Mouse (Mus musculus): ENCODE results near the gene Arhgef15. TPM values are rescaled to one million over a fixed set of nuclear protein-coding genes. Genes with fewer than 3 reads are reported as not detected.

Gene Arhgef15
- polyA plus RNA-seq, 1 experiment from 2014 or later: 6.8 TPM

- peaks cover 15% of the 10 kb centered on the region for H3K36me3 ChIP-seq (ENCODE audit: control insufficient read depth, insufficient read depth, low read length)
- peaks cover 5% of the 10 kb centered on the region for H3K4me1 ChIP-seq (ENCODE audit: control insufficient read depth, insufficient read depth, low read length)
- no peak overlapping the region for H3K27ac ChIP-seq (ENCODE audit: low read depth, low read length)
- H3K4me3 ChIP-seq (ENCODE audit: low read depth, low read length): no peak overlapping the region
- H3K9ac ChIP-seq (ENCODE audit: low read length): no peak overlapping the region
- H3K4me2 ChIP-seq (ENCODE audit: low read depth): no peak overlapping the region
- no peaks in the 10 kb centered on the region for H3K9me3 ChIP-seq (ENCODE audit: control insufficient read depth, low read length)
- WGBS: 94% methylated on average over 3 of the region's 3 CpGs
- no peaks in the 10 kb centered on the region for H3K27me3 ChIP-seq (ENCODE audit: control insufficient read depth, insufficient read depth, low read length)
- DNase-seq (ENCODE audit: low spot score) (no peak), ATAC-seq (ENCODE audit: insufficient read depth, low FRiP score, low TSS enrichment) (no peak)
Measured at GRCm38 (mm10) chr11:68905138-68905531, 52.1 kb downstream of the Arhgef15 start.

- 86% methylated on average over 7 of the region's 8 CpGs for WGBS
- Histone ChIP-seq H3K9me3 (ENCODE audit: control insufficient read depth, low read length) (no peaks in the 10 kb centered on the region), H3K27me3 (ENCODE audit: control insufficient read depth, insufficient read depth, low read length) (no peaks in the 10 kb centered on the region), H3K36me3 (ENCODE audit: control insufficient read depth, insufficient read depth, low read length) (peaks cover 15% of the 10 kb centered on the region), H3K4me2 (ENCODE audit: low read depth) (no peak overlapping the region), H3K27ac (ENCODE audit: low read depth, low read length) (no peak overlapping the region), H3K9ac (ENCODE audit: low read length) (no peak overlapping the region), H3K4me1 (ENCODE audit: control insufficient read depth, insufficient read depth, low read length) (peaks cover 5% of the 10 kb centered on the region), H3K4me3 (ENCODE audit: low read depth, low read length) (no peak overlapping the region)
- ATAC-seq (ENCODE audit: insufficient read depth, low FRiP score, low TSS enrichment) (no peak), DNase-seq (ENCODE audit: low spot score) (peak; percentile 74)
Measured at GRCm38 (mm10) chr11:68904375-68905137, 52.7 kb downstream of the Arhgef15 start.

GRCm38 (mm10) chr11:68903775-68904174, 53.5 kb downstream of the Arhgef15 start:
- DNase-seq (ENCODE audit: low spot score) (no peak), ATAC-seq (ENCODE audit: insufficient read depth, low FRiP score, low TSS enrichment) (no peak)
- Histone ChIP-seq H3K9me3 (ENCODE audit: control insufficient read depth, low read length) (no peaks in the 10 kb centered on the region), H3K27me3 (ENCODE audit: control insufficient read depth, insufficient read depth, low read length) (no peaks in the 10 kb centered on the region), H3K4me3 (ENCODE audit: low read depth, low read length) (no peak overlapping the region), H3K4me1 (ENCODE audit: control insufficient read depth, insufficient read depth, low read length) (peaks cover 5% of the 10 kb centered on the region), H3K27ac (ENCODE audit: low read depth, low read length) (no peak overlapping the region), H3K9ac (ENCODE audit: low read length) (no peak overlapping the region), H3K36me3 (ENCODE audit: control insufficient read depth, insufficient read depth, low read length) (peaks cover 15% of the 10 kb centered on the region), H3K4me2 (ENCODE audit: low read depth) (no peak overlapping the region)
- WGBS: 93% methylated on average over 2 of the region's 2 CpGs

- Histone ChIP-seq H3K4me2 (ENCODE audit: low read depth) (peak overlapping the region; percentile 79), H3K27ac (ENCODE audit: low read depth, low read length) (no peak overlapping the region), H3K9me3 (ENCODE audit: control insufficient read depth, low read length) (no peaks in the 10 kb centered on the region), H3K9ac (ENCODE audit: low read length) (peak overlapping the region; percentile 99), H3K4me3 (ENCODE audit: low read depth, low read length) (peak overlapping the region; percentile 95), H3K4me1 (ENCODE audit: control insufficient read depth, insufficient read depth, low read length) (peaks cover 5% of the 10 kb centered on the region), H3K36me3 (ENCODE audit: control insufficient read depth, insufficient read depth, low read length) (peaks cover 15% of the 10 kb centered on the region), H3K27me3 (ENCODE audit: control insufficient read depth, insufficient read depth, low read length) (no peaks in the 10 kb centered on the region)
- ATAC-seq (ENCODE audit: insufficient read depth, low FRiP score, low TSS enrichment) (no peak), DNase-seq (ENCODE audit: low spot score) (no peak)
- 88% methylated on average over 5 of the region's 5 CpGs for WGBS
Measured at GRCm38 (mm10) chr11:68902823-68903222, 54.5 kb downstream of the Arhgef15 start.

- H3K4me2 ChIP-seq (ENCODE audit: low read depth): peak overlapping the region; percentile 79
- DNase-seq (ENCODE audit: low spot score): no peak
- peaks cover 5% of the 10 kb centered on the region for H3K4me1 ChIP-seq (ENCODE audit: control insufficient read depth, insufficient read depth, low read length)
- WGBS: 3% methylated on average over 11 of the region's 11 CpGs
- H3K27ac ChIP-seq (ENCODE audit: low read depth, low read length): no peak overlapping the region
- peaks cover 15% of the 10 kb centered on the region for H3K36me3 ChIP-seq (ENCODE audit: control insufficient read depth, insufficient read depth, low read length)
- no peak for ATAC-seq (ENCODE audit: insufficient read depth, low FRiP score, low TSS enrichment)
- H3K4me3 ChIP-seq (ENCODE audit: low read depth, low read length): peak overlapping the region; percentile 95
- peak overlapping the region; percentile 99 for H3K9ac ChIP-seq (ENCODE audit: low read length)
- H3K9me3 ChIP-seq (ENCODE audit: control insufficient read depth, low read length): no peaks in the 10 kb centered on the region
- no peaks in the 10 kb centered on the region for H3K27me3 ChIP-seq (ENCODE audit: control insufficient read depth, insufficient read depth, low read length)
Measured at GRCm38 (mm10) chr11:68902367-68902766, 54.9 kb downstream of the Arhgef15 start.

GRCm38 (mm10) chr11:68902047-68902364, 55.3 kb downstream of the Arhgef15 start:
- H3K9me3 ChIP-seq (ENCODE audit: control insufficient read depth, low read length): no peaks in the 10 kb centered on the region
- peaks cover 5% of the 10 kb centered on the region for H3K4me1 ChIP-seq (ENCODE audit: control insufficient read depth, insufficient read depth, low read length)
- peak overlapping the region; percentile 79 for H3K4me2 ChIP-seq (ENCODE audit: low read depth)
- no peaks in the 10 kb centered on the region for H3K27me3 ChIP-seq (ENCODE audit: control insufficient read depth, insufficient read depth, low read length)
- peak overlapping the region; percentile 95 for H3K4me3 ChIP-seq (ENCODE audit: low read depth, low read length)
- peak overlapping the region; percentile 85 for H3K27ac ChIP-seq (ENCODE audit: low read depth, low read length)
- DNase-seq (ENCODE audit: low spot score) (no peak), ATAC-seq (ENCODE audit: insufficient read depth, low FRiP score, low TSS enrichment) (no peak)
- H3K36me3 ChIP-seq (ENCODE audit: control insufficient read depth, insufficient read depth, low read length): peaks cover 15% of the 10 kb centered on the region
- H3K9ac ChIP-seq (ENCODE audit: low read length): peak overlapping the region; percentile 99
- under 1% methylated on average over 9 of the region's 10 CpGs for WGBS

- peak within 1 kb of the TSS; percentile 85 for H3K27ac ChIP-seq (ENCODE audit: low read depth, low read length)
- H3K4me3 ChIP-seq (ENCODE audit: low read depth, low read length): peak within 1 kb of the TSS; percentile 95
- DNase-seq (ENCODE audit: low spot score): peak; percentile 99
- peak within 1 kb of the TSS; percentile 79 for H3K4me2 ChIP-seq (ENCODE audit: low read depth)
- ATAC-seq (ENCODE audit: insufficient read depth, low FRiP score, low TSS enrichment): peak; percentile 90
- H3K4me1 ChIP-seq (ENCODE audit: control insufficient read depth, insufficient read depth, low read length): peaks cover 5% of the 10 kb centered on the region
- H3K9me3 ChIP-seq (ENCODE audit: control insufficient read depth, low read length): no peaks in the 10 kb centered on the region
- H3K9ac ChIP-seq (ENCODE audit: low read length): peak within 1 kb of the TSS; percentile 99
- peaks cover 15% of the 10 kb centered on the region for H3K36me3 ChIP-seq (ENCODE audit: control insufficient read depth, insufficient read depth, low read length)
- no peaks in the 10 kb centered on the region for H3K27me3 ChIP-seq (ENCODE audit: control insufficient read depth, insufficient read depth, low read length)
- WGBS: under 1% methylated on average over 52 of the region's 52 CpGs
Measured at GRCm38 (mm10) chr11:68901351-68902046, 55.8 kb downstream of the Arhgef15 start, which contains the start of gene Rpl26. Gene Rpl26, plus strand, starts transcription at chr11:68901583.

- ATAC-seq (ENCODE audit: insufficient read depth, low FRiP score, low TSS enrichment) (peak; percentile 24; the same call in 1 of the 2 replicates), DNase-seq (ENCODE audit: low spot score) (no peak)
- Histone ChIP-seq H3K4me1 (ENCODE audit: control insufficient read depth, insufficient read depth, low read length) (peaks cover 5% of the 10 kb centered on the region), H3K9me3 (ENCODE audit: control insufficient read depth, low read length) (no peaks in the 10 kb centered on the region), H3K27me3 (ENCODE audit: control insufficient read depth, insufficient read depth, low read length) (no peaks in the 10 kb centered on the region), H3K27ac (ENCODE audit: low read depth, low read length) (no peak overlapping the region), H3K36me3 (ENCODE audit: control insufficient read depth, insufficient read depth, low read length) (peaks cover 11% of the 10 kb centered on the region), H3K4me3 (ENCODE audit: low read depth, low read length) (peak overlapping the region; percentile 95), H3K9ac (ENCODE audit: low read length) (peak overlapping the region; percentile 46), H3K4me2 (ENCODE audit: low read depth) (peak overlapping the region; percentile 63)
- 28% methylated on average over 31 of the region's 31 CpGs for WGBS
Measured at GRCm38 (mm10) chr11:68900519-68901350, 56.5 kb downstream of the Arhgef15 start.

Measured in neural tube, embryonic 11.5 days (tissue).